Mouse (Mus musculus): ENCODE results near the gene Dcaf5. TPM values are rescaled to one million over a fixed set of nuclear protein-coding genes. Genes with fewer than 3 reads are reported as not detected.
"Not testable (repeated sequence)": the region's sequence is repeated elsewhere in the genome, so short reads cannot be mapped to it uniquely, and the experiment has no call there.

Dcaf5 gene
- 10 to 100 TPM; 75.4 to 86.9 TPM for total RNA-seq (2021)

DNA sequence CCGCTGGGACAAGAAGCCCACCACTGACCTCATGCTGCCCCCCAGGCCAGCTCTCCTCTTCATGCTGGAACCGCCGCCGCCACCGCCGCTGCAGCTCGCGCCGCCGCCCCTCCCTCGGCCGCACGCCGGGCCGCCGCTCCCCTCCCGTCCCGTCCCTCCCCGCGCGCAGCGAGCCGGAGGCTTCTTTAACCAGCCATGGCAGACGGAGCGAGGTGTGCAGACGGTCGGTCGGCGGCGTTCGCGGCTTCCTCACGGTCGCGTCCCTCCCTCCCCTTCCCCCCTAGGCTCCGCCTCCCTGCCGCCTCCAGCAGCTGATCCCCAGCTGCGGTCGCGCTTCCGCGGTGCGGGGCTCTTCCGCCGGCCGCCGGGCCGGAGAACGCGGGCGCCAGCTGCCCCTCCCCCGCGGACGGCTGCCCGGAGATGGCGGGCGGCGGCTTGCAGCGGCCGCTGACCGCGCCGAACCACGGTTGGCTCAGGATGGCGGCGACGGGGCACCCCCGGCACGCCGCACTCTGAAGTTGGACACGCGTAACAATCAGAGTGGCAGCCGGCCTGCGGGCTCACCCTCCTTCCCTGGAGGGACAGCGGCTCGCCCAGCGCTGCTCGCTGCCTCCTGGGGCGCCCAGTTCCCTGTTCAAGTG, at the start of gene Dcaf5:
Gene Dcaf5 (minus strand): TSS at position 266 of the 641 bp plus-strand sequence.
- intact Hi-C loops (cut with DNase I): no loop called here
- DNase-seq (ENCODE audit: low spot score in 2 of 2): peak; percentile 78 to 84

- intact Hi-C loops (cut with DNase I): no loop called here
- no peak for DNase-seq (ENCODE audit: low spot score in 2 of 2)
Observed at GRCm38 (mm10) chr12:80483397-80483796, 47.0 kb upstream of the Dcaf5 start.

DNA sequence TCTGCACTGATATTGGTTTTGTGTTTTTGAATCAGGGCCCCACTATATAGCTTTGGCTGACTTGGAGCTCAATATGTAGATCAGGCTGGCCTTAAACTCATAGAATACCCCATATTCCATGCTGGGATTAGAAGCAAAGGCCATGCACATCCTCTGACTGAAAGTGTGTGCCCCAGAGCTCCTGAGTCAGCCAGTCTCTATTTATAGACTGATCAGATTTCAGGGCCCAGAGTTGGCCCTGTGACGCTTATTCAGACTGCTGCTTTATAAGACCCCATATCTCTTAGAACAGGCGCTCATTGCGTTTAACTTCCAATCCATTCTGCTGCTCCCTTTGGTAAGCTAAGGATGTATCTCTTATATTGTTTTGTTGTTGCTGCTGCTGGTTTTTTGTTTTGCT, 43.6 kb upstream of the Dcaf5 start:
- intact Hi-C loops (cut with DNase I): no loop called here
- no peak for DNase-seq (ENCODE audit: low spot score in 2 of 2)

DNA sequence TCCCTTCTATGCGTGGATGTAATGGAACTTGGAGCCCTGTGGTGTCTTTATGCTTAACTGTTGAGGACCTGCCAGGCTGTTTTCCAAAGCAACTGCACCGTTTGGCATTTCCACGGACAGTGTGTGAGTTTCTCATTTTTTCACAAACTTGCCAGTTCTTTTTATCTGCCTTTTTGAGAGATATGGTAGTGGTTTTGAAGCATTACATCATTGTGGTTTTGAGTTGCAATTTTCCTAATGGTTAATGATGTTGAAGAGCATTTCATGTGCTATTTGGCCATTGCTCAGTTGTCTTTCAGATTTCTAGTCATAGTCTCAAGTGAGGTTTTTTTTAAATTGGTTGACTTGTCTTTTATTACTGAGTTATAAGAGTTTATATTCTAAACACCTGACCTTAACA, 37.3 kb upstream of the Dcaf5 start:
- intact Hi-C loops (cut with DNase I): no loop called here
- no peak for DNase-seq (ENCODE audit: low spot score in 2 of 2)

DNA sequence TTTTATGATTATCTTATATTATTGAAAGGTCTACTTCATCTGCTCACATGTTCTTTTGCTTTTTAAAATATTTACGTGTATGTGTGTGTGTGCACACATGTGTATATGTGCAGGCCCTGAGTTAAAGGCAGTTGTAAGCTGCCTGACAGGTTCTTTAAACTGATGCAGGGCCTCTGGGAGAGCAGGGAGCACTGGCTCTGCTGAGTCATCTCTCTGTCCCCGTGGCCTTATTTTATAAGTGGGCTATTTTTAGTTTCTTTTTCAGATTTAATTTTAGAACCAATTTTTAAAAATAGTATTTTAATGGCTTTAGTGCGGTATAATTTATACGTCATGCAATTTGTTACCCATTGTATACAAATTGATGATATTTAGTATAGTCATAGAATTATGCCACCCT, 35.5 kb upstream of the Dcaf5 start:
- intact Hi-C loops (cut with DNase I): no loop called here
- DNase-seq (ENCODE audit: low spot score in 2 of 2): no peak

DNA sequence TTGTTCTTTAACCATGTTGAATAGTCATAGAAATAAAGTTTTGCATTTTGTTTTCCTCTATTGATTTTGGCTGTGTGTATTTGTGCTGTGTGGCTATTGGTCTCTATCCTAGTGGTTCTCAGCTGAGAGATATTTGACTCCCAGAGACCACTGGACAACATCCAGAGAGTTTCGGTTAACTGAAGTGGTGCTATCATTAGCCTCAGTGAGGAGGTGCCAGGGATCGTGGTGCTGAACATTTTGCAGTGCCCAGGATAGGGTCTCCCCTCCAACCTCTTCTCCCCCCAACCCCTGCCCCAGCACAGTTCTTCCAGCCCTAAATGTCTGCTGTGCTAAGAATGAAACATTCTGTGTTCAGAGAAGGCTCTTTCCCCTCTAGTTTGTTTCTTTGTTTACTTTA, 33.8 kb upstream of the Dcaf5 start:
- no peak for DNase-seq (ENCODE audit: low spot score in 2 of 2)
- intact Hi-C loops (cut with DNase I): no loop called here

- DNase-seq (ENCODE audit: low spot score in 2 of 2): no peak
- intact Hi-C loops (cut with DNase I): loop anchor here (2.0 to 10.0 kb wide), 2 partner anchors 29 to 299 kb away; no protein-coding TSS in a partner anchor
Observed at GRCm38 (mm10) chr12:80463666-80464269, 27.4 kb upstream of the Dcaf5 start.

- DNase-seq (ENCODE audit: low spot score in 2 of 2): peak; percentile 92
- intact Hi-C loops (cut with DNase I): loop anchor here (2.0 to 10.0 kb wide), 2 partner anchors 28 to 298 kb away; no protein-coding TSS in a partner anchor
Observed at GRCm38 (mm10) chr12:80462942-80463651, 26.7 kb upstream of the Dcaf5 start, which contains the start of gene Exd2. Gene Exd2 (plus strand): TSS chr12:80463095.

DNA sequence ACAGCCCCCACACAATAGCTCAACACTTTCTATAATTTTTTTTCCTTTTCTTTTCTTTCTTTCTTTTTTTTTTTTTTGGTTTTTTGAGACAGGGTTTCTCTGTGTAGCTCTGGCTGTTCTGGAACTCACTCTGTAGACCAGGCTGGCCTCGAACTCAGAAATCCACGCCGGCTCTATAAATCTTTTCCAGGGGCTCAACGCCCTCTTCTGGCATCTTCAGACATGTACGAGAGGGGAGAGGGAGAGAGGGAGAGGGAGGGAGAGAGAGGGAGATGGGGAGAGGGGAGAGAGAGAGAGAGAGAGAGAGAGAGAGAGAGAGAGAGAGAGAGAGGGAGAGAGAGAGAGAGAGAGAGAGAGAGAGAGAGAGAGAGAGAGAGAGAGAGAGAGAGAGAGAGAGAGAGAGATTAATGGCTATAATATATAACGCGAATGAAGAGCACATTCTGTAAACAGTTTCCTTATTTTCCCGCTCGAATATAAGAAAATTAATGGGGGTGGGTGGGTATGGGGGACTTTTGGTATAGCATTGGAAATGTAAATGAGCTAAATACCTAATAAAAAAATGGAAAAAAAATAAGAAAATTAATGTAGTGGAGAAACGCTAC, 26.0 kb upstream of the Dcaf5 start:
- DNase-seq (ENCODE audit: low spot score in 2 of 2): not testable (repeated sequence)
- intact Hi-C loops (cut with DNase I): loop anchor here (2.0 to 10.0 kb wide), 2 partner anchors 28 to 298 kb away; no protein-coding TSS in a partner anchor

DNA sequence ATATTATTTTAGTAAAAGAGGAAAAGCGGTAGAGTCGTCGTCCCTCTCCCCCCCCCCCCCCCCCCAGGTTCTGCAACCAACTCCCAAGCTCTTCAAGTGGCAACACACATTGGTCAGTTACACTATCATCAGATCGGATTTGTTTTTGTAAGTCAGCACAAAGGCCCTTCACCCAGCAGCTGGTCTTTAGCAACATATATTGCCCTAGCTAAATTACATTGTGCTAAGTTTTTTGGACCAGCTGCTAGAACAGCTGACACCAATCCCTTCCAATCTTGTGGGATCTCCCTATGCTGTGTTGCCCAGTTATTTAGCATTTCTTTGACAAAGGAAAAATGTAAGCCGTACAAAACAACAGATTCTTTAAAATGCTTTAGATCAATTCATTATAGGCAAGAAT, 21.6 kb upstream of the Dcaf5 start:
- intact Hi-C loops (cut with DNase I): no loop called here
- no peak for DNase-seq (ENCODE audit: low spot score in 2 of 2)

GRCm38 (mm10) chr12:80453506-80453905, 17.1 kb upstream of the Dcaf5 start:
- intact Hi-C loops (cut with DNase I): no loop called here
- no peak for DNase-seq (ENCODE audit: low spot score in 2 of 2)

DNA sequence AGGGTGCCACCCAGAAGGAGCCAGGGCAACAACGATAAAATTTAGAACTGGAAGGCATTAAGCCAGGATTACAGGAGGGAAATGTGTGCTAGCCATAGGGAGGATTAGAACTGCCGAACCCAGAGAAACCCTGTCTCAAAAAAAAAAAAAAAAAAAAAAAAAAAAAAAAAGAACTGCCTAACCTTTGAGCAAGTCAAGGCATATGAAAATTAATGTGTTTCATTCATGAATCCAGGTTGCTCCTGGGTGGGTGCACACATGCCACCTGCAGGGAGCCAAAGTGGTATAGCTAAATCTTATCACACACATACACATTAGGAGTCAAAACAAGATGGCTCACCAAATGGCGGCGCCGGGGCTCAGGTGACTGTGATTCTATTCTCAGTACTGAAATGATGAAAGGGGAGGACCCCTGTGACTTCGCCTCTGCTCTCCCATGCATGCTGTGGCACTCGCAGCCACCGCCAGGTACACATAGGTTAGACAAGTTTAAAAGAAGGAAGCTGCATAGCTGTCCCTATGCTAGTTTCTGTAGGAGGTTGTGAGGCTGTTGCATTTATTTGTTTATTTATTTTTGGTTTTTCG, 8.2 kb upstream of the Dcaf5 start:
- intact Hi-C loops (cut with DNase I): no loop called here

GRCm38 (mm10) chr12:80440957-80441356, 4.6 kb upstream of the Dcaf5 start:
- intact Hi-C loops (cut with DNase I): no loop called here
- no peak for DNase-seq (ENCODE audit: low spot score in 2 of 2)

More for the DNA sequence above, 8.2 kb upstream of the Dcaf5 start:
- no peak for DNase-seq (ENCODE audit: low spot score in 2 of 2)

GRCm38 (mm10) chr12:80437051-80437675, 762 bp upstream of the Dcaf5 start:
- no peak for DNase-seq (ENCODE audit: low spot score in 2 of 2)
- intact Hi-C loops (cut with DNase I): no loop called here

- no peak for DNase-seq (ENCODE audit: low spot score in 2 of 2)
- intact Hi-C loops (cut with DNase I): loop anchor here (2.0 kb wide), 1 partner anchor 27 kb away; the partner anchor contains the start of gene Exd2
Observed at GRCm38 (mm10) chr12:80435887-80436286, 514 bp downstream of the Dcaf5 start.

- DNase-seq (ENCODE audit: low spot score in 2 of 2): peak; percentile 58 to 73
- intact Hi-C loops (cut with DNase I): loop anchor here (2.0 kb wide), 1 partner anchor 28 kb away; the partner anchor contains the start of gene Exd2
Observed at GRCm38 (mm10) chr12:80434961-80435691, 1.3 kb downstream of the Dcaf5 start.

DNA sequence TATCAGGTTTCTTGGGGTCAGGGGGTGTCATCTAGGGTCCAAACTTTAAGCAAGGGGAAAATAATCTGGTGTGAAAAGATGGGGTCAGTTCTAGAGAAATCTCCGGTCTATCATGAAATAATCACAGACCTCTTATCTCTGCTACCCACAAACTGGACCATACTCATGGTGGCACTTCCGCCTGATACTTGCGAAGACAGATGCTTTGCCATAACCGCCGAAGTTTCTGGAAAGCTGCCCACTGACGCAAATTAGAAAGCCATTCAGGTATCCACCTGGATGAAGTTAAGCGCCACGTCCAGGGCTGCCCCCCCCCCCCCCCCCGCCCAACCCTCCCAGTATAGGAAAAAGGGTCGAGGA, 1.8 kb downstream of the Dcaf5 start:
- DNase-seq (ENCODE audit: low spot score in 2 of 2): peak in 1 of 2 experiments; percentile 14
- intact Hi-C loops (cut with DNase I): loop anchor here (2.0 kb wide), 1 partner anchor 28 kb away; the partner anchor contains the start of gene Exd2

GRCm38 (mm10) chr12:80433266-80433665, 3.1 kb downstream of the Dcaf5 start:
- no peak for DNase-seq (ENCODE audit: low spot score in 2 of 2)
- intact Hi-C loops (cut with DNase I): no loop called here

- DNase-seq (ENCODE audit: low spot score in 2 of 2): no peak
- intact Hi-C loops (cut with DNase I): no loop called here
Observed at GRCm38 (mm10) chr12:80427683-80428082, 8.7 kb downstream of the Dcaf5 start.
